Mouse (Mus musculus): ENCODE results near the gene Evc. TPM values are rescaled to one million over a fixed set of nuclear protein-coding genes. Genes with fewer than 3 reads are reported as not detected.

Evc gene
- polyA plus RNA-seq, 1 experiment from 2014 or later, result 28.8 TPM

Other genes with a start within 250 kb of the Evc start
- 96.5 and 106 TPM in 2 replicates for gene Crmp1, start 95.0 kb downstream of the Evc start, polyA plus RNA-seq (2016; fragmentation: Nextera tagmentation; extraction: Ambion mirVana)
- 20.1 and 22.3 TPM in 2 replicates for gene Evc2, start 1.6 kb upstream of the Evc start, polyA plus RNA-seq (2016; fragmentation: Nextera tagmentation; extraction: Ambion mirVana)